Mouse (Mus musculus) hindbrain, embryonic 15.5 days (tissue): ENCODE measurements around the gene Pld4. TPM values are rescaled to one million over a fixed set of nuclear protein-coding genes. Genes with fewer than 3 reads are reported as not detected.

Source experiments
- ATAC-seq: fragments of 200-750 bp; cut with Nextera tagmentation; 2 replicates; pipeline ENCODE4 v1.8.0; 2017; ENCODE audit warnings: low read depth, moderate number of reproducible peaks, moderate TSS enrichment; ENCODE audit not compliant: low FRiP score
- H3K27ac ChIP-seq: fragments of 300-500 bp; sonication (generic); replicated peaks from 2 replicates; pipeline ENCODE4 v1.5.1; 2015; ENCODE audit warnings: mild to moderate bottlenecking, inconsistent platforms
- H3K27me3 ChIP-seq: fragments of 300-500 bp; sonication (generic); 2 replicates; pipeline ENCODE4 v1.6.1; 2015; ENCODE audit warnings: control low read depth, inconsistent platforms
- H3K36me3 ChIP-seq: fragments of 300-500 bp; sonication (generic); 2 replicates; pipeline ENCODE4 v1.6.1; 2015; ENCODE audit warnings: control low read depth, inconsistent platforms
- H3K4me1 ChIP-seq: fragments of 300-500 bp; sonication (generic); replicated peaks from 2 replicates; pipeline ENCODE4 v1.6.1; 2015; ENCODE audit warnings: control low read depth, inconsistent platforms
- H3K4me2 ChIP-seq: fragments of 300-500 bp; sonication (generic); 2 replicates; pipeline ENCODE4 v1.6.1; 2015; ENCODE audit warnings: moderate library complexity, mild to moderate bottlenecking, inconsistent platforms
- H3K4me3 ChIP-seq: fragments of 300-500 bp; sonication (generic); 2 replicates; pipeline ENCODE4 v1.5.1; 2015; ENCODE audit warnings: mild to moderate bottlenecking, inconsistent platforms
- H3K9ac ChIP-seq: fragments of 300-500 bp; sonication (generic); 2 replicates; pipeline ENCODE4 v1.6.1; 2015; ENCODE audit warnings: inconsistent platforms
- H3K9me3 ChIP-seq: fragments of 300-500 bp; sonication (generic); 2 replicates; pipeline ENCODE4 v1.6.1; 2016; ENCODE audit warnings: control low read depth, inconsistent platforms
- WGBS: fragments of 180-500 bp; shearing (Covaris S2); methylation state at CpG from one replicate; pipeline ENCODE4 v1.1.7; 2015; 5-methylcytosine and 5-hydroxymethylcytosine counted together
- polyA plus RNA-seq: library from polyadenylated mRNA; unstranded; fragments of >200 nt; fragmentation: Nextera tagmentation; extraction: Ambion mirVana; gene quantifications from 2 replicates; pipeline ENCODE4 v1.2.1, GENCODE M21; 2015

Pld4 gene
- polyA plus RNA-seq, 1 experiment from 2014 or later, result 6.3 TPM

DNA sequence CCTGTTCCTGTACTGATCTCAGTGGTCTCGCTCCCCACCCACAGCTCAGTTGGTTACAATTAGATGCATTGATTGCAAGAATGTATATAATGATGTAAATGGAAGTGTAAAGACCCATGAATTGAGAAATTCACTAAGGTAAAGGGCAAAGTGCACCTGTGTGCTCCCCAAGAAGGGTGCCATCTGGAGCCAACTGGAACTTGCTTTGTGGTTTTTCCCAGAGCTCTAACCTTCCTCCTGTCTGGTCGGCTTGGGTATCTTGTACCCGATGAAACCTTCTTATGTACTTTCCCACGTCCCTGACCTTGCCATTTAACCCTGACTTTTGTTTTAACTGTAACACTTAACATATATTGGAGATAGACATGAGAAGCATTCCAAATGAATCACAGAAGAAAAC lies 4.6 kb upstream of the Pld4 start:
- Histone ChIP-seq H3K9me3 (no peaks in the 10 kb centered on the region), H3K27ac (no peak overlapping the region), H3K4me1 (no peaks in the 10 kb centered on the region), H3K4me2 (no peak overlapping the region), H3K36me3 (no peaks in the 10 kb centered on the region), H3K9ac (no peak overlapping the region), H3K4me3 (no peak overlapping the region), H3K27me3 (no peaks in the 10 kb centered on the region)
- ATAC-seq, result no peak
- WGBS, result 78% methylated on average over 4 of the region's 4 CpGs

DNA sequence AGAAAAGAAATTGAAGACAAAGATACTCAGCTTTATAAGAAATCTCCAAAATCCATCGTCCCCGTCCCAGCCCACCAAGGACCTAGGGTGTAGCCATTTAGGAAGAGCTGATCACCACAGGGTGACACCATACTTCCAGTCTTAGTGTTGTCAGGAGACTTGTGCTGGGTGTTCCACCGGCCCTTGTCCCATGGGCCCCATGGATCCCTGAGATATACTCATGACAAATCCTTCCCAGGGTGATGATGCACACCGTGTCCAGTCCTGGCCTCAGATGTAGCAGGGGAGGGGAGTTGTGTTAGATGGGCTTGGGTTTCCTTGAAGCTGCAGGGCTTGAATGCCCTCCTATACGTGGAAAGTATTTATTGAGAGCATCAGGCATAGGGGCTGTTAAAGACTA lies 2.6 kb upstream of the Pld4 start:
- no peaks in the 10 kb centered on the region for H3K27me3 ChIP-seq
- H3K4me2 ChIP-seq, result no peak overlapping the region
- H3K36me3 ChIP-seq, result no peaks in the 10 kb centered on the region
- ATAC-seq, result no peak
- H3K9ac ChIP-seq, result no peak overlapping the region
- H3K27ac ChIP-seq, result no peak overlapping the region
- WGBS, result 91% methylated on average over 5 of the region's 5 CpGs
- H3K4me1 ChIP-seq, result no peaks in the 10 kb centered on the region
- H3K4me3 ChIP-seq, result no peak overlapping the region
- no peaks in the 10 kb centered on the region for H3K9me3 ChIP-seq

DNA sequence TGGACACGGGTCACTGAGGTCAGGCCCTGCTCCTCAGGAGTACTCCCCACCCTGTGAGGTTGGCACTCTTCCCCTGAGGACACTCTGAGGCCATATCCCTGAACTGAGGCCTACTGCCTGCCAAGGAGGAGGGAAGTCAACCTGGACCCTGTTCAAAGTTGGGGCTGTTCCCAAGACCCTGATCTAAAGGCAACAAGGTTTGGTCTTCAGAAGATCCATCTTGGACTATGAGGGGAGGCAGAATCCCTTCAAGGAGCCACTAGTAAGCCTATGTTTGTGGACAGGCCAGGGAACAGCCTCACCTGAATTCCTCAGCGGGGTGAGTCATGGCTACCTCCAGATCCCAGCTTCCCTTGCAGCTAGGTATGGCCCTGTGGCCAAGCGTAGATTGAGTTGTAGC lies 984 bp upstream of the Pld4 start:
- no peaks in the 10 kb centered on the region for H3K27me3 ChIP-seq
- no peak for ATAC-seq
- no peak overlapping the region for H3K9ac ChIP-seq
- H3K9me3 ChIP-seq, result no peaks in the 10 kb centered on the region
- 91% methylated on average over 3 of the region's 3 CpGs for WGBS
- no peaks in the 10 kb centered on the region for H3K36me3 ChIP-seq
- no peak overlapping the region for H3K4me3 ChIP-seq
- no peak overlapping the region for H3K4me2 ChIP-seq
- H3K4me1 ChIP-seq, result no peaks in the 10 kb centered on the region
- H3K27ac ChIP-seq, result no peak overlapping the region

DNA sequence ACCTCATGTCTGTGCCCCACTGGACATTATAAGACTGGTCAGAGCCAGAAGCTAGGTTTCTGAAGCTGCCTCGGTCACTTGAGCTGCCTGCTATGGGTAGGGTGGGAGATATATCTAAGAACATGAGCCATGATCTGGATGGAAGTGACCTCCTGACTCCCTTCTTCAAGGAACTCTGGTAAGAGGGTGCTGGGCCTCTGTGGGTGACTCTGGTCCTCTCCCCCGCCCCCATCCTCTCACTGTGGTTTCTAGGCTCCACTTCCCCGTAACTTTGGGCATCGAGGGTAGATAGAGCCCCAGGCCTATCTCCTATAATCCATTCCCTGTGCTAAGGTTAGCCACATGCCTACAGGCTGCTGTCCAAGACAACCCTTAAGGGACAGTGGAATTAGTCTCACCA lies 956 bp downstream of the Pld4 start:
- Histone ChIP-seq H3K4me3 (no peak overlapping the region), H3K27ac (no peak overlapping the region), H3K36me3 (no peaks in the 10 kb centered on the region), H3K4me1 (no peaks in the 10 kb centered on the region), H3K9me3 (no peaks in the 10 kb centered on the region), H3K4me2 (no peak overlapping the region), H3K27me3 (no peaks in the 10 kb centered on the region), H3K9ac (no peak overlapping the region)
- WGBS, result 95% methylated on average over 4 of the region's 4 CpGs
- no peak for ATAC-seq

DNA sequence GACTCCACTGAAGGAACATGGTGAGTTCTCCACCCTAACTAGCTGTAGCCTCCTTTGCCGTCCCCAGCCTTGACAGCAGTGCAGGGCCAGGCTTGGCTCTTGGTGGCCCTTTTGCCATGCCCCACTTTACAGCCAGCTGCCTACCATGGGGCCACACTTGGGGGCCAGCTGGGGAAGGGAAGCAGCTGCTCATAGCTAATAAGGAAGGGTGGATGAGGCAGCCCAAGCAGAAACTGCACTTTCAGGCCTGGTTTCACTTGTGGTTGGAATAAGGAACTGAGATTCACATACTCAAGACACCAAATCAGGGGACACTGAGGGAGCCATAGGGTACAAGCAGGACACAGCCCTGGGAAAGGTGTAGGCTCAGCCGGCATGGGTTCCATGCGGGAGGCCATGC lies 1.6 kb downstream of the Pld4 start:
- no peaks in the 10 kb centered on the region for H3K4me1 ChIP-seq
- 89% methylated on average over 3 of the region's 3 CpGs for WGBS
- H3K9me3 ChIP-seq, result no peaks in the 10 kb centered on the region
- no peak overlapping the region for H3K27ac ChIP-seq
- no peaks in the 10 kb centered on the region for H3K27me3 ChIP-seq
- no peak for ATAC-seq
- no peak overlapping the region for H3K4me3 ChIP-seq
- no peak overlapping the region for H3K9ac ChIP-seq
- no peaks in the 10 kb centered on the region for H3K36me3 ChIP-seq
- no peak overlapping the region for H3K4me2 ChIP-seq

DNA sequence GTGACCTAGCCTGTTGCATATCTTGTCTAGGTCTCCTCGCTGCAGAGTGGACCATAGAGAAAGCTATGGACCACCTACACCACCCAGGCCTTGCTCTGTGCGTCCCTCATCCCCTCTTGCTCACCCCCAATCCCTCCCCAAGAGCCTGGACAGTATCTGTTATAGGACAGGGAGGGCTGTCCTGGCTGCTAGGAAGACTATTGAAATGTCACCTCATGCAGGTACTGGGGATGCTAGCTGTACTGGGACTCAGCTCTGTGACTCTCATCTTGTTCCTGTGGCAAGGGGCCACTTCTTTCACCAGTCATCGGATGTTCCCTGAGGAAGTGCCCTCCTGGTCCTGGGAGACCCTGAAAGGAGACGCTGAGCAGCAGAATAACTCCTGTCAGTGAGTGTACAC lies 2.7 kb downstream of the Pld4 start:
- no peak overlapping the region for H3K4me2 ChIP-seq
- no peaks in the 10 kb centered on the region for H3K4me1 ChIP-seq
- no peak overlapping the region for H3K4me3 ChIP-seq
- no peak overlapping the region for H3K27ac ChIP-seq
- H3K36me3 ChIP-seq, result no peaks in the 10 kb centered on the region
- H3K9ac ChIP-seq, result no peak overlapping the region
- H3K27me3 ChIP-seq, result no peaks in the 10 kb centered on the region
- H3K9me3 ChIP-seq, result no peaks in the 10 kb centered on the region
- 84% methylated on average over 4 of the region's 4 CpGs for WGBS
- ATAC-seq, result no peak

DNA sequence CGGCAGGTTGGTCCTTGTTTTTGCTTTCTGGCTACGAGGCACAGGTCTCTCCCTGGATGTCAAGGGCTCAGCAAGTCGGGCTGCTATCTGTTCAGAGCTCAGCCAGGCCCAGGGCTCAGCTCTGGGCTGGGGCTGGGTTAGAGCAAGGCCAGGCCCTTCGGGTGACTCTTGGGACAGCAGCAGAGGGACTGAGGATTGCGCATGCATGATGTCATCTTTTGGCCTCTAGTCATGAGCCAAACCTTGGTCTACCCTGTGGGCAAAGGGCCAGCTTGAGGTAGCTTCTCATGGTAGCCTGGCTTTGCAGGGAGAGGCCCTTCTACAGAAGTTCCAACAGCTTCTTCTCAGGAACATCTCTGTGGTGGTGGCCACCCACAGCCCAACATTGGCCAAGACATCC lies 3.7 kb downstream of the Pld4 start:
- H3K4me3 ChIP-seq, result no peak overlapping the region
- WGBS, result 90% methylated on average over 5 of the region's 5 CpGs
- no peak for ATAC-seq
- H3K4me1 ChIP-seq, result no peaks in the 10 kb centered on the region
- H3K4me2 ChIP-seq, result no peak overlapping the region
- H3K27me3 ChIP-seq, result no peaks in the 10 kb centered on the region
- no peak overlapping the region for H3K27ac ChIP-seq
- no peaks in the 10 kb centered on the region for H3K9me3 ChIP-seq
- H3K36me3 ChIP-seq, result no peaks in the 10 kb centered on the region
- no peak overlapping the region for H3K9ac ChIP-seq

DNA sequence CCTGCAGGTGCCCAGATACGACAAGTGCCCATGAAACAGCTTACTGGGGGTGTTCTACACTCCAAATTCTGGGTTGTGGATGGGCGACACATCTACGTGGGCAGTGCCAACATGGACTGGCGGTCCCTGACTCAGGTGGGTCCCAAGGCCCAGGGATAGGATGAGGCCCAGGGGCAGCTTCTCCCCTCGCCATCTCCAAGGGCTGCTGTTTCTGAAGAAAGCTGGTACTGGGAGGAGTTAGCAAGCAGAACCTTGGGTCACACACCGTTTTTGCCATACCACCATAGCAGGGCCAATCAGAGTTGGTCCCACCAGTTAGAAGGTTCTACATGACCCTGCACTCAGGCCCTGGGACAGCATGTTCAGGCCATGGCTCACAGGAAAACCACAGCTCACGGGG lies 4.5 kb downstream of the Pld4 start:
- H3K9ac ChIP-seq, result no peak overlapping the region
- H3K9me3 ChIP-seq, result no peaks in the 10 kb centered on the region
- no peak overlapping the region for H3K4me3 ChIP-seq
- H3K4me2 ChIP-seq, result no peak overlapping the region
- no peak for ATAC-seq
- no peaks in the 10 kb centered on the region for H3K36me3 ChIP-seq
- 95% methylated on average over 7 of the region's 7 CpGs for WGBS
- H3K27ac ChIP-seq, result no peak overlapping the region
- no peaks in the 10 kb centered on the region for H3K4me1 ChIP-seq
- no peaks in the 10 kb centered on the region for H3K27me3 ChIP-seq

DNA sequence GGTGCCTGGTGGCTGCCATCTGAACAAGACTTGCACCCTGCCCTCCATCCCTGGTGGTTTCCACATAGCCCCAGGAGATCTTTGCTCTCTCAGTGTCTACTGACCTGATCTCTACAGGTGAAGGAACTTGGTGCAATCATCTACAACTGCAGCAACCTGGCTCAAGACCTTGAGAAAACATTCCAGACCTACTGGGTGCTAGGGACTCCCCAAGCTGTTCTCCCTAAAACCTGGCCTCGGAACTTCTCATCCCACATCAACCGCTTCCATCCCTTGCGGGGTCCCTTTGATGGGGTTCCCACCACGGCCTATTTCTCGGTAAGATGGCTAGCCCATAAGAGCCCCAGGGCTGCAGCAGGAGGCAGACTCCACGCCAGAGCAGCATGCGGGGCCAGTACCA lies 6.1 kb downstream of the Pld4 start:
- Histone ChIP-seq H3K4me1 (no peaks in the 10 kb centered on the region), H3K4me3 (no peak overlapping the region), H3K27me3 (no peaks in the 10 kb centered on the region), H3K36me3 (no peaks in the 10 kb centered on the region), H3K4me2 (no peak overlapping the region), H3K9ac (no peak overlapping the region), H3K9me3 (no peaks in the 10 kb centered on the region), H3K27ac (no peak overlapping the region)
- WGBS, result 90% methylated on average over 7 of the region's 7 CpGs
- no peak for ATAC-seq

DNA sequence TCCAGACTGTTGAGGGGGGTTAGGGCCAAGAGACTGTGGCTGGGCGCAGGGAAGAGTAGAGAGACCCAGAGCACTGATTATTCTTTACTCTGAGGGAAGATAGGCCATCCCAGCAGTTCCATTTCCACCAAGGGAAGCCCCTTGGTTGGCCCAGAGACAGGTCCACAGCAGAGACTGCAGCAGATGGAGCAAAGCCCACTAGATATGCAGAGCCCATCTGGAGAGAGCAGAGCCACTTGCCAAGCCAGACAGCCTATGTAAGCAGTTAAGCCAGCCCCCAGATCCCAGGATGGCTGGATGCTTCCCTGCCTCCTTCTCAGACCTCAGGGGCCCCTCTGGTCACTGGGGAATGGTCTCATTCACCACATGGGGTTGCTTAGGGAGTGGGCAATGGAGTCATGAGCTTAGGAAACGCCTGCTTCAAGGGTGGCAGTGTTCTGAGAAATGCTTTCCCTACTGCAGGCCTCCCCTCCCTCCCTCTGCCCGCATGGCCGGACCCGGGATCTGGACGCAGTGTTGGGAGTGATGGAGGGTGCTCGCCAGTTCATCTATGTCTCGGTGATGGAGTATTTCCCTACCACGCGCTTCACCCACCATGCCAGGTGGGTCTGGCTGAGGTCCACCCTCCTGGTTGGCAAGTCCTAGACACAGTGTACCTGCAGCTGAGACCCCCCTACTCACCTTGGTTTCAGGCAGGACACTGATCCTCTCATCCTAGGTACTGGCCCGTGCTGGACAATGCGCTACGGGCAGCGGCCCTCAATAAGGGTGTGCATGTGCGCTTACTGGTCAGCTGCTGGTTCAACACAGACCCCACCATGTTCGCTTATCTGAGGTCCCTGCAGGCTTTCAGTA lies 6.8 kb downstream of the Pld4 start:
- Histone ChIP-seq H3K27ac (no peak overlapping the region), H3K27me3 (no peaks in the 10 kb centered on the region), H3K4me3 (no peak overlapping the region), H3K9me3 (no peaks in the 10 kb centered on the region), H3K4me2 (no peak overlapping the region), H3K4me1 (no peaks in the 10 kb centered on the region), H3K9ac (no peak overlapping the region), H3K36me3 (no peaks in the 10 kb centered on the region)
- 87% methylated on average over 16 of the region's 16 CpGs for WGBS
- ATAC-seq, result no peak

DNA sequence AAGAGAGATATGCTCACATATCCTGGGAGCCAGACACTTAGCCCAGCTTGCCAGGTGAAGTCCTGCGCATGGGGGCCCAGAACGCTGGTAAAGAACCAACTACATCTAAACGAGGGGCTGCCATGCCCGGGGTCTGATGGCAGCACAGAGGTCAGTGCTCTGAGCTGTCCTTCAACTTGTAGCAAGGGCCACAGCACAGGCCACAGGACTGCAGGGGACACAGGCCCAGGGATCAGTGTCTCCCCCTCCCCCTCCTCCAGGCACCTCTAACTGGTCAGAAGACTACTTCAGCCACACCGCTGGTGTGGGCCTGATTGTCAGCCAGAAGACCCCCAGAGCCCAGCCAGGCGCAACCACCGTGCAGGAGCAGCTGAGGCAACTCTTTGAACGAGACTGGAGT lies 7.7 kb downstream of the Pld4 start:
- no peak overlapping the region for H3K4me2 ChIP-seq
- H3K4me1 ChIP-seq, result no peaks in the 10 kb centered on the region
- no peak overlapping the region for H3K4me3 ChIP-seq
- H3K27ac ChIP-seq, result no peak overlapping the region
- 86% methylated on average over 8 of the region's 8 CpGs for WGBS
- no peak overlapping the region for H3K9ac ChIP-seq
- H3K9me3 ChIP-seq, result no peaks in the 10 kb centered on the region
- ATAC-seq, result no peak
- no peaks in the 10 kb centered on the region for H3K36me3 ChIP-seq
- no peaks in the 10 kb centered on the region for H3K27me3 ChIP-seq

DNA sequence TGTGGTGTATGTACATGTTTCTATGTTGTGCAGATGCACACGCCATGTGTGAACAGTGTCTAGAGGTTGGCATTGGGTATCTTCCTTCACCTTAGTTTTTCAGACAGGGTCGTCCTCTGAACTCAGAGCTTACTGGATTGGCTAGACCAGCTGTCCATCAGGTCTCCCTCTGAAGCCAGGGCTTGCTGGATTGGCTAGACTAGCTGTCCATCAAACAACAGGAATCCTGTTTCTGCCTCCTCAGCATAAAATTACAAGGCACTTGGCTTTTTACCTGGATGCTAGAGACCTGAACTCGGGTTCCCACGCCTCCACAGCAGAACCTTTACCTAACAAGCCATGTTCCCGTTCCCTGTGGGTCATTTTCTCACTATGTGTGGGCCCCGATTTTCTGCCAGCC lies 8.6 kb downstream of the Pld4 start:
- 88% methylated on average over 6 of the region's 6 CpGs for WGBS

DNA sequence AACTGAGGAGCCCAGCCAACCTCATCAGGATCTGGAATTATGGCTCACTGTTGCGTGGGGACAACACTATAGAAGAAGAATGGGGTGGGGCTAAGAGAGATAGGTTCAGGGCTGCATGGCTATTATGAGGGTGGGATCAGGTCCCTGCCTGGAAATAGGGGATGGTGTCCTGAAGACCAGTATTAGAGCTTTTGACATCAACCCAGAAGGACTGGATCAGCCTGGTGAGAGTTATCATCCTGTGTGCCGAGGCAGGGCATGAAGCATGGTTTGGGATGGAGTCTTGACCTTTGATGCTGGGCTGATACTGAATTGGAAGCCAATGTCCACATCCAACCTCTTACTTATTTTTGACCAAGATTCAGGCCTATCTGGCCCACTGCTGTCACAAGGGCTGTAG lies 9.3 kb downstream of the Pld4 start:
- Histone ChIP-seq H3K4me3 (no peak overlapping the region), H3K9ac (no peak overlapping the region), H3K36me3 (no peaks in the 10 kb centered on the region), H3K27ac (no peak overlapping the region), H3K4me2 (no peak overlapping the region), H3K9me3 (no peaks in the 10 kb centered on the region), H3K4me1 (no peaks in the 10 kb centered on the region), H3K27me3 (no peaks in the 10 kb centered on the region)
- WGBS, result 81% methylated on average over 2 of the region's 2 CpGs
- ATAC-seq, result no peak

More for the DNA sequence above, 8.6 kb downstream of the Pld4 start:
- Histone ChIP-seq H3K4me1 (no peaks in the 10 kb centered on the region), H3K27ac (no peak overlapping the region), H3K27me3 (no peaks in the 10 kb centered on the region), H3K9me3 (no peaks in the 10 kb centered on the region), H3K4me2 (no peak overlapping the region), H3K4me3 (no peak overlapping the region), H3K36me3 (no peaks in the 10 kb centered on the region), H3K9ac (no peak overlapping the region)
- ATAC-seq, result no peak
